Mouse (Mus musculus) bone marrow, adult 2 months (tissue): ENCODE results near the gene AI481877.

Source experiments
- CTCF ChIP-seq: fragments of 200-500 bp; IDR thresholded peaks from 2 replicates; pipeline ENCODE4 v1.5.1; 2011; ENCODE audit warnings: low read length, control low read depth; ENCODE audit not compliant: control insufficient read depth, insufficient read depth
- POLR2A ChIP-seq: fragments of 200-500 bp; IDR thresholded peaks from 2 replicates; pipeline ENCODE4 v1.6.1; 2011; ENCODE audit warnings: low read depth, mild to moderate bottlenecking, control low read depth, low read length, borderline replicate concordance; ENCODE audit not compliant: control insufficient read depth

GRCm38 (mm10) chr4:59043891-59044290 is 94.9 kb downstream of the AI481877 start:
- no peak for TF ChIP-seq POLR2A
- no peak for TF ChIP-seq CTCF
